Mouse (Mus musculus) CH12.LX (cell line): Measurements from ENCODE around the gene Pigg.

Source experiments
- BHLHE40 ChIP-seq: IDR thresholded peaks from 2 replicates; pipeline ENCODE4 v1.6.1; 2011; ENCODE audit warnings: mild to moderate bottlenecking, low read depth, low read length, improper control_type of control experiment
- CTCF ChIP-seq, 2 experiments: IDR thresholded peaks in 1 of 2; conservative IDR thresholded peaks in 1 of 2; 2 replicates each; pipeline ENCODE4 v1.5.1; 2011 to 2012; ENCODE audit warnings: low read depth in 2 of 2, low read length in 2 of 2, improper control_type of control experiment in 1 of 2, inconsistent platforms in 1 of 2, mild to moderate bottlenecking in 1 of 2, moderate library complexity in 1 of 2
- GABPA ChIP-seq: IDR thresholded peaks from 2 replicates; pipeline ENCODE4 v1.6.1; 2012; ENCODE audit warnings: low read depth, low read length, improper control_type of control experiment, inconsistent platforms; ENCODE audit not compliant: insufficient replicate concordance
- HCFC1 ChIP-seq: IDR thresholded peaks from 2 replicates; pipeline ENCODE4 v1.6.1; 2012; ENCODE audit warnings: low read depth, mild to moderate bottlenecking, inconsistent platforms, low read length, improper control_type of control experiment
- JUND ChIP-seq: conservative IDR thresholded peaks from 2 replicates; pipeline ENCODE4 v1.6.1; 2011; ENCODE audit warnings: low read depth, low read length, improper control_type of control experiment
- MAZ ChIP-seq: IDR thresholded peaks from 2 replicates; pipeline ENCODE4 v1.6.1; 2012; ENCODE audit warnings: low read depth, mild to moderate bottlenecking, inconsistent platforms, low read length, improper control_type of control experiment, moderate library complexity
- MXI1 ChIP-seq: IDR thresholded peaks from 2 replicates; pipeline ENCODE4 v1.6.1; 2011; ENCODE audit warnings: mild to moderate bottlenecking, low read depth, low read length, improper control_type of control experiment
- NELFE ChIP-seq: IDR thresholded peaks from 2 replicates; pipeline ENCODE4 v1.6.1; 2011; ENCODE audit warnings: low read depth, low read length, improper control_type of control experiment
- POLR2A ChIP-seq: IDR thresholded peaks from 2 replicates; pipeline ENCODE4 v1.6.1; 2011; ENCODE audit warnings: low read depth, mild to moderate bottlenecking, improper control_type of control experiment, low read length
- TBP ChIP-seq: conservative IDR thresholded peaks from 2 replicates; pipeline ENCODE4 v1.6.1; 2011; ENCODE audit warnings: low read depth, low read length, improper control_type of control experiment
- USF1 ChIP-seq: IDR thresholded peaks from 2 replicates; pipeline ENCODE4 v1.6.1; 2014; ENCODE audit warnings: low read depth, mild to moderate bottlenecking, inconsistent platforms, low read length, improper control_type of control experiment
- USF2 ChIP-seq: conservative IDR thresholded peaks from 2 replicates; pipeline ENCODE4 v1.6.1; 2011; ENCODE audit warnings: low read depth, low read length, improper control_type of control experiment

GRCm38 (mm10) chr5:108367871-108368332 is 55.5 kb downstream of the Pigg start, which contains the start of gene Gm42517:
- TF ChIP-seq JUND (no peak), BHLHE40 (no peak), GABPA (no peak), CTCF (conservative IDR thresholded peaks at IDR 0.05 in 1 of 2, IDR thresholded peaks at IDR 0.05 in 1 of 2; ENCODE audit: low read depth in 2 of 2, low read length in 2 of 2) (no peak), NELFE (no peak), POLR2A (no peak), USF2 (no peak), HCFC1 (no peak), TBP (no peak), MAZ (no peak), USF1 (no peak), MXI1 (no peak)
